Mouse (Mus musculus): ENCODE results near the gene Ddx11. TPM values are rescaled to one million over a fixed set of nuclear protein-coding genes. Genes with fewer than 3 reads are reported as not detected.

Ddx11 gene
- polyA plus RNA-seq, 1 experiment from 2014 or later, result 19.4 TPM

DNA sequence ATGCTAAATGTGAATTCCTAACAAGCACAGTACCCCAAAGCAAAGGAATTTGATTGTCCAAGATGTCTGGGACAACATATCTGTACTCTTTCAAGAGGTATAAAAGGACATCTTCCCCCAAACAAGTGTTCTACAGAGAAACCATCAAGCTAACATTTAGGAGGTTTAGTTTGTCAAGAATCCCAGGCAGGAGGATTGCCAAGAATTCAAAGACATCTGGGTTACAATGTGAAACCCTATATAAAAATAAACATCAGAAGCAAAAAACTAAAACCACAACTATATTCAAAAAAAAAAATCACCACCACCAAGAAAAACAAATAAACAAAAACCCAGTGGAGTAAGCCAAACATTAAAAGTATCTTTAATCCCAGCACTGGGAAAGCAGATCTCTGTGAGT, 33.1 kb upstream of the Ddx11 start:
- Histone ChIP-seq H3K27me3 (ENCODE audit: control insufficient read depth, insufficient read depth, low read length) (no peaks in the 10 kb centered on the region), H3K27ac (replicated peaks; ENCODE audit: low read depth, low read length) (no peak overlapping the region), H3K9me3 (replicated peaks; ENCODE audit: control insufficient read depth, low read length) (no peaks in the 10 kb centered on the region), H3K36me3 (replicated peaks; ENCODE audit: control insufficient read depth, insufficient read depth, low read depth, low read length) (peaks cover 2% of the 10 kb centered on the region), H3K4me1 (ENCODE audit: control insufficient read depth, insufficient read depth, low read length) (no peaks in the 10 kb centered on the region), H3K9ac (replicated peaks; ENCODE audit: low read length) (no peak overlapping the region), H3K4me2 (ENCODE audit: low read depth, low read length) (no peak overlapping the region), H3K4me3 (ENCODE audit: low read depth, low read length) (no peak overlapping the region)
- no peak for DNase-seq (ENCODE audit: low spot score)
- no peak for ATAC-seq (replicated peaks; ENCODE audit: insufficient number of reproducible peaks, low FRiP score, low TSS enrichment, low read depth)

DNA sequence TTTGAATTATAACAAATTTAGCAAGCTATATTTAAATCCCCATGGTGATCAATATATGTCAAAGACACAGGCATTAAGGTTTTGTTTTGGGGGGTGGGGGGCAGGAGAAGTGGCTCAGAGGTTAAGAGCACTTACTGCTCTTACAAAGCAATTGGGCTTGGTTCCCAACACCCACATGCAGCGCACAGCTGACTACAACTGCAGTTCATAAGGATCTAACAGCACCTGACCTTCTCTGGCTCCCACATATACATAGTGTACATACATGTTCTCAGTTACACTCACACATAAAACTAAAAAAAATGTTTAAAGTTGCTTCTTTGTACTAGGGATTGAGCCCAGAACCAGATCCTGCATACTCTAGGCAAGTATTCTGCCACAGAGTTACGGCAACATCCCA, 31.9 kb upstream of the Ddx11 start:
- DNase-seq (ENCODE audit: low spot score), result no peak
- no peak overlapping the region for H3K27ac ChIP-seq (replicated peaks; ENCODE audit: low read depth, low read length)
- no peaks in the 10 kb centered on the region for H3K4me1 ChIP-seq (ENCODE audit: control insufficient read depth, insufficient read depth, low read length)
- H3K4me3 ChIP-seq (ENCODE audit: low read depth, low read length), result no peak overlapping the region
- no peak overlapping the region for H3K4me2 ChIP-seq (ENCODE audit: low read depth, low read length)
- H3K36me3 ChIP-seq (replicated peaks; ENCODE audit: control insufficient read depth, insufficient read depth, low read depth, low read length), result peaks cover 2% of the 10 kb centered on the region
- no peaks in the 10 kb centered on the region for H3K9me3 ChIP-seq (replicated peaks; ENCODE audit: control insufficient read depth, low read length)
- no peak overlapping the region for H3K9ac ChIP-seq (replicated peaks; ENCODE audit: low read length)
- no peaks in the 10 kb centered on the region for H3K27me3 ChIP-seq (ENCODE audit: control insufficient read depth, insufficient read depth, low read length)
- no peak for ATAC-seq (replicated peaks; ENCODE audit: insufficient number of reproducible peaks, low FRiP score, low TSS enrichment, low read depth)
- 93% methylated on average over 2 of the region's 2 CpGs for WGBS

DNA sequence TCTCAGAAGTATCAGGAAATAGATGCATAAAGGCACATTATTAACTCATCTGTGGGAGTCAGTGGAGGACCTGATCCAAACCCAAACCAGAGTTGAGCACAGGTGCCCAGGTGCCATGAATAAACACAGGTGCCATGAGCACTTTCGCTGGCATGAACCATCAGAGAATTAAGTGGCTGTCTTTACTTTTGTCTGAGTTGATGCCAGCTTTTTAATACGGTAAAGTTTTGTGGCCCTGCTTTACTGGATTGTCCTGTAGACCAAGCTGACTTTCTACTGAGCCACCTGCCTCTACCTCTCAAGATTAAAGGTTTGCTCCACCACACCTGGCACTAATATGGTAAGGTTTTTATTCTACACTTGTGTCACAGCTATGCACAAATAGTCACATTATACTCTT, 31.3 kb upstream of the Ddx11 start:
- H3K27me3 ChIP-seq (ENCODE audit: control insufficient read depth, insufficient read depth, low read length), result no peaks in the 10 kb centered on the region
- no peak overlapping the region for H3K4me2 ChIP-seq (ENCODE audit: low read depth, low read length)
- H3K36me3 ChIP-seq (replicated peaks; ENCODE audit: control insufficient read depth, insufficient read depth, low read depth, low read length), result peaks cover 2% of the 10 kb centered on the region; the same call in 1 of the 2 replicates
- H3K9ac ChIP-seq (replicated peaks; ENCODE audit: low read length), result no peak overlapping the region
- H3K4me3 ChIP-seq (ENCODE audit: low read depth, low read length), result no peak overlapping the region
- H3K9me3 ChIP-seq (replicated peaks; ENCODE audit: control insufficient read depth, low read length), result no peaks in the 10 kb centered on the region
- no peaks in the 10 kb centered on the region for H3K4me1 ChIP-seq (ENCODE audit: control insufficient read depth, insufficient read depth, low read length)
- ATAC-seq (replicated peaks; ENCODE audit: insufficient number of reproducible peaks, low FRiP score, low TSS enrichment, low read depth) (no peak), DNase-seq (ENCODE audit: low spot score) (no peak)
- WGBS, result 86% methylated on average over 2 of the region's 2 CpGs
- H3K27ac ChIP-seq (replicated peaks; ENCODE audit: low read depth, low read length), result no peak overlapping the region

DNA sequence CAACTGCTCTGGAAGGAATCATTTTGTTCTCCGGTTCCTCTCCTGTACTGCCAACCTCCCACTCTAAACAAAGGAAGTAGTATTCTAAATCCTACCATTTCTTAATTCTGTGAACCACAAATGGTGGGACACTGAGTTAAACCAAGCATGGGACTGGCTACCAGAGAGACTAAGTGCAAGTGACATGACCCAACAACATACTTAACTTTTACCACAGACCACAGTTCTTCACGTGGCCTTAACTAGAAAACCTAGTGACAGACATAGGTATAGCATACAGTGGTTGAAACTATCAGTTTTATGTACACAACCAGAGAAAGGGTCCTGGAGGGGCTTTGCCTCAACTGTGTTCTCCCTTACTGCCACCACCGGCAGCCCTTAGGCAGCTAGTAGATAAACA, 30.7 kb upstream of the Ddx11 start:
- ATAC-seq (replicated peaks; ENCODE audit: insufficient number of reproducible peaks, low FRiP score, low TSS enrichment, low read depth) (no peak), DNase-seq (ENCODE audit: low spot score) (no peak)
- Histone ChIP-seq H3K4me1 (ENCODE audit: control insufficient read depth, insufficient read depth, low read length) (no peaks in the 10 kb centered on the region), H3K27me3 (ENCODE audit: control insufficient read depth, insufficient read depth, low read length) (no peaks in the 10 kb centered on the region), H3K36me3 (replicated peaks; ENCODE audit: control insufficient read depth, insufficient read depth, low read depth, low read length) (peaks cover 2% of the 10 kb centered on the region; the same call in 1 of the 2 replicates), H3K9ac (replicated peaks; ENCODE audit: low read length) (no peak overlapping the region), H3K9me3 (replicated peaks; ENCODE audit: control insufficient read depth, low read length) (no peaks in the 10 kb centered on the region), H3K4me2 (ENCODE audit: low read depth, low read length) (no peak overlapping the region), H3K4me3 (ENCODE audit: low read depth, low read length) (no peak overlapping the region), H3K27ac (replicated peaks; ENCODE audit: low read depth, low read length) (no peak overlapping the region)
- WGBS, result 85% methylated on average over 3 of the region's 3 CpGs

DNA sequence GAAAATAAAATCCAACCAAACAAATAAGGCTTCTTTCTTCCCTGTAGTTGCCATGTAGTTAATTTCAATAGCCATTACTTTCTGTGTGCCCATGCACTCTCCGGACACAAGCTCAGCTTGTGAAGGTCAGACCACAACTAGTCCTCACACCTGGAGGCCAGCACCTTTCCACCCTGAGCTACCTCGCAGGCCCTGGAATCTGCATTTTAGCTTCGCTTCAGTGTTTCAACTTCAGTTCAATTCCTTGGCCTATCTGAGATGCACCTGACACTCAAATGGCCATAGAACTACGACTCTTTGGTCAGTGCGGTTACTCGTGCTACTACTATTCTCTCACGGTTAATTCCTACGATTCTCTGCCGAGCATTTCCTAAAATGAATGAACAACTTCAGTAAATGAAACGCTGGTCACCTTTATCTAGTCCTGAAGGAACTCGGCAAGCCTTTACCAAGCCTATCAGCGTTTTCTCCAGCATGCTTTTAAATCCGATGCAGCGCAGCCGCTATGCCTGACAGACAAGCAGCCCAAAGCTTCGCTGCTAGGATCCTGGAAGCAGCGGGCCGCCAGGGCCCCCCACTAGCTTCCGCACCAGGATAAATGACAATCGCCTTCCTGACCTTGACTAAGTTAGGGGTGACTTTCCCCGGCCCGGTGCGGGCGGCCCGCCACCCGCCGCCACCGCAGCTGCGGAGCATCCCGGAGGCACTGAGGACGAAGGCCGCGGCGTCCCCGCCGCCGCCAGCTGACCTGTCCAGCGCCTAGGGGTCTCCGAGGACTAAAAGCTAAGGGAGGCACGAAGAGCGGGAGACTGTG, 22.5 kb upstream of the Ddx11 start:
- Histone ChIP-seq H3K4me3 (ENCODE audit: low read depth, low read length) (peak overlapping the region; percentile 93), H3K4me1 (ENCODE audit: control insufficient read depth, insufficient read depth, low read length) (no peaks in the 10 kb centered on the region), H3K36me3 (replicated peaks; ENCODE audit: control insufficient read depth, insufficient read depth, low read depth, low read length) (no peaks in the 10 kb centered on the region), H3K9me3 (replicated peaks; ENCODE audit: control insufficient read depth, low read length) (no peaks in the 10 kb centered on the region), H3K4me2 (ENCODE audit: low read depth, low read length) (peak overlapping the region; percentile 75), H3K27ac (replicated peaks; ENCODE audit: low read depth, low read length) (peak overlapping the region; percentile 89), H3K9ac (replicated peaks; ENCODE audit: low read length) (peak overlapping the region; percentile 94), H3K27me3 (ENCODE audit: control insufficient read depth, insufficient read depth, low read length) (no peaks in the 10 kb centered on the region)
- WGBS, result 1% methylated on average over 40 of the region's 41 CpGs
- DNase-seq (ENCODE audit: low spot score) (peak; percentile 35), ATAC-seq (replicated peaks; ENCODE audit: insufficient number of reproducible peaks, low FRiP score, low TSS enrichment, low read depth) (no peak; the same call in 1 of the 2 replicates)

DNA sequence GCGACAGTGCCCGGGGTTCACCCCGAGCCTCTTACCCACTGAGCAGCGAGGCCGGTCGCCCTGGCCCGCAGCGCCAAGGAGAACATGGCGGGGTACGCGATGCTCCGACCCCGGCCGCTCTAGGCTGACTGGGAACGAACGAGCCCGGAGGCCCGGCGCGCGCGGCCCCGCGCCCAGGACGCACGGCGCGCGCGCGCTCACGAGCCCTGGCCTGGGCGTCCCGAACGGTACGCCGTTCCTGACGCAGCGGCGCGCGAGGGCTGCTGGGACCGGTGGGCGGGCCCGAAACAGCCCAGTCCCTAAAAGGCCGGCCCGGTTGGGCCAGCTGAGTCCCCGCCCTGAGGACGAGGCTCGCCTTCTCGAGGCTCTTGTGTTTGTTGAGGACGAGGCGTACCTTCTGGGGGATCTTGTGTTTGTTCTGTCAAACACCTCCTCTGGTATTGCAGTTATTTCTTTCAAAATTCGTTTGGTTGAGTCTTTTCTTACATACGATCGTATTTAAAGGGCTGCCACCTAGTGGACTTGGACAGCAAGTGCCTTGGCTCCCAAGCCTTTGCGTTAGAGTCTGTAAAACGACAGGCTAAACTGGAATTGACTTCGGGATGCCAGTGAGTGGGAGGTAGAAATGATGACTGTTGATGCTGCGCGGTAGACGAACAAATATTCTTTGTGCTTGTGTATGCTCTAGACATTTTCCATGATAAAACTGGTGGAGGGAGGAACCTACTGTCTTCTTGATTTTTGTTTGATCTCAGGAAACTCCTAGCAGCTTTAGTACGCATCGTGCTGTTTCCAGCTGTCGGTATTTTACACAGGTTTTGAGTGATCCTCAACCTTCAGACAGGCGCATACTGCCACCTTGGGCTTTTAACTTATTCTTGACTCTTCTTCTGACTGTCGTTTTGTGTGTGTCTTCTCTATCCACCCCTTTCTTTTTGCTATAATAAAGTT, 21.7 kb upstream of the Ddx11 start, which contains the start of gene Ndufv2:
Ndufv2 (minus strand) TSS at position 180 of the 951 bp plus-strand sequence.
- peak; percentile 98 for ATAC-seq (replicated peaks; ENCODE audit: insufficient number of reproducible peaks, low FRiP score, low TSS enrichment, low read depth)
- Histone ChIP-seq H3K4me2 (ENCODE audit: low read depth, low read length) (peak within 1 kb of the TSS; percentile 75), H3K4me3 (ENCODE audit: low read depth, low read length) (peak within 1 kb of the TSS; percentile 93), H3K27me3 (ENCODE audit: control insufficient read depth, insufficient read depth, low read length) (no peaks in the 10 kb centered on the region), H3K4me1 (ENCODE audit: control insufficient read depth, insufficient read depth, low read length) (no peaks in the 10 kb centered on the region), H3K9me3 (replicated peaks; ENCODE audit: control insufficient read depth, low read length) (no peaks in the 10 kb centered on the region), H3K36me3 (replicated peaks; ENCODE audit: control insufficient read depth, insufficient read depth, low read depth, low read length) (no peaks in the 10 kb centered on the region), H3K9ac (replicated peaks; ENCODE audit: low read length) (peak within 1 kb of the TSS; percentile 94), H3K27ac (replicated peaks; ENCODE audit: low read depth, low read length) (peak within 1 kb of the TSS; percentile 89)
- peak; percentile 99 for DNase-seq (ENCODE audit: low spot score)
- WGBS, result under 1% methylated on average over 58 of the region's 67 CpGs

DNA sequence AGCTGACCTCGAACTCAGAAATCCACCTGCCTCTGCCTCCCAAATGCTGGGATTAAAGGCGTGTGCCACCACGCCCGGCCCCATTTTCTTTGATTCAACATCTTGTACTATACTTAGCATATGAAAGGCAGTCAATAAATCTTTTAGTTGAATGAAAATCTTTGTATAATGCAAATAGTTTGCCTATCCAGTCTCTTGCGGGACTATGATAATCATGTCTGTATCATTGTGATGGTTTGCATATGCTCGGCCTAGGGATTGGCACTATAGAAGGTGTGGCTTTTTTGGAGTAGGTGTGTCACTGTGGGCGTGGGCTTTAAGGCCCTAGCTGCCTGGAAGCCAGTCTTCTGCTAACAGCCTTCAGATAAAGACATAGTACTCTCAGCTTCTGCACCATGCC, 19.2 kb upstream of the Ddx11 start:
- Histone ChIP-seq H3K4me1 (ENCODE audit: control insufficient read depth, insufficient read depth, low read length) (no peaks in the 10 kb centered on the region), H3K27ac (replicated peaks; ENCODE audit: low read depth, low read length) (no peak overlapping the region), H3K4me2 (ENCODE audit: low read depth, low read length) (no peak overlapping the region), H3K27me3 (ENCODE audit: control insufficient read depth, insufficient read depth, low read length) (no peaks in the 10 kb centered on the region), H3K4me3 (ENCODE audit: low read depth, low read length) (no peak overlapping the region), H3K36me3 (replicated peaks; ENCODE audit: control insufficient read depth, insufficient read depth, low read depth, low read length) (no peaks in the 10 kb centered on the region), H3K9me3 (replicated peaks; ENCODE audit: control insufficient read depth, low read length) (no peaks in the 10 kb centered on the region), H3K9ac (replicated peaks; ENCODE audit: low read length) (no peak overlapping the region)
- WGBS, result 89% methylated on average over 7 of the region's 7 CpGs
- DNase-seq (ENCODE audit: low spot score) (no peak), ATAC-seq (replicated peaks; ENCODE audit: insufficient number of reproducible peaks, low FRiP score, low TSS enrichment, low read depth) (no peak)
